Mouse (Mus musculus): ENCODE data around the gene Syne3. TPM values are rescaled to one million over a fixed set of nuclear protein-coding genes. Genes with fewer than 3 reads are reported as not detected.

Syne3 gene
- total RNA-seq, 2 experiments from 2014 or later = 1.2 to 1.3 TPM

GRCm38 (mm10) chr12:104902392-104903053, 107.1 kb downstream of the Syne3 start:
- DNase-seq (ENCODE audit: extremely low spot score in 1 of 2, low spot score in 1 of 2) = no peak

GRCm38 (mm10) chr12:104901320-104901719, 108.3 kb downstream of the Syne3 start:
- DNase-seq (ENCODE audit: extremely low spot score in 1 of 2, low spot score in 1 of 2) = no peak

GRCm38 (mm10) chr12:104899835-104900234, 109.8 kb downstream of the Syne3 start:
- DNase-seq (ENCODE audit: extremely low spot score in 1 of 2, low spot score in 1 of 2) = no peak

GRCm38 (mm10) chr12:104899161-104899560, 110.4 kb downstream of the Syne3 start:
- DNase-seq (ENCODE audit: extremely low spot score in 1 of 2, low spot score in 1 of 2) = no peak

GRCm38 (mm10) chr12:104898718-104899117, 110.9 kb downstream of the Syne3 start:
- no peak for DNase-seq (ENCODE audit: extremely low spot score in 1 of 2, low spot score in 1 of 2)

- no peak for DNase-seq (ENCODE audit: extremely low spot score in 1 of 2, low spot score in 1 of 2)
Observed at GRCm38 (mm10) chr12:104897051-104897618, 112.5 kb downstream of the Syne3 start.

- DNase-seq (ENCODE audit: extremely low spot score in 1 of 2, low spot score in 1 of 2) = no peak
Observed at GRCm38 (mm10) chr12:104896640-104897039, 113.0 kb downstream of the Syne3 start.

- DNase-seq (ENCODE audit: extremely low spot score in 1 of 2, low spot score in 1 of 2) = no peak
Observed at GRCm38 (mm10) chr12:104892245-104892644, 117.4 kb downstream of the Syne3 start.

GRCm38 (mm10) chr12:104890066-104890465, 119.5 kb downstream of the Syne3 start:
- DNase-seq (ENCODE audit: extremely low spot score in 1 of 2, low spot score in 1 of 2) = no peak

GRCm38 (mm10) chr12:104886104-104886503, 123.5 kb downstream of the Syne3 start:
- DNase-seq (ENCODE audit: extremely low spot score in 1 of 2, low spot score in 1 of 2) = no peak

- DNase-seq (ENCODE audit: extremely low spot score in 1 of 2, low spot score in 1 of 2) = no peak
Observed at GRCm38 (mm10) chr12:104882533-104882932, 127.1 kb downstream of the Syne3 start.

- no peak for DNase-seq (ENCODE audit: extremely low spot score in 1 of 2, low spot score in 1 of 2)
Observed at GRCm38 (mm10) chr12:104882061-104882460, 127.5 kb downstream of the Syne3 start.

GRCm38 (mm10) chr12:104881518-104882060, 128.0 kb downstream of the Syne3 start:
- no peak for DNase-seq (ENCODE audit: extremely low spot score in 1 of 2, low spot score in 1 of 2)

- no peak for DNase-seq (ENCODE audit: extremely low spot score in 1 of 2, low spot score in 1 of 2)
Observed at GRCm38 (mm10) chr12:104880367-104880766, 129.2 kb downstream of the Syne3 start.

Small RNAs within 50 kb of the gene (microRNA-seq; reads per million reads assigned to microRNA genes)
- 10.8 to 16.0 reads per million in 2 experiments for gene Mir3069

Other genes with a start within 250 kb of the Syne3 start
- gene Clmn, start 144.7 kb downstream of the Syne3 start, total RNA-seq (2021) = 10 to 100 TPM; 81.0 to 83.2 TPM
- gene Glrx5, start 22.9 kb upstream of the Syne3 start, total RNA-seq (2021) = 10 to 100 TPM; 54.8 to 57.2 TPM
- not detected for gene Tcl1b2, start 136.2 kb upstream of the Syne3 start, total RNA-seq (2021)
- not detected for gene Tcl1b1, start 149.9 kb upstream of the Syne3 start, total RNA-seq (2021)
- not detected for gene Tcl1b5, start 166.5 kb upstream of the Syne3 start, total RNA-seq (2021)
- gene Tcl1b3, start 181.2 kb upstream of the Syne3 start, total RNA-seq (2021) = not detected
- gene Tcl1b4, start 192.1 kb upstream of the Syne3 start, total RNA-seq (2021) = not detected
- gene Tcl1, start 213.0 kb upstream of the Syne3 start, total RNA-seq (2021) = not detected